Mouse (Mus musculus): ENCODE data around the gene Gm3476. TPM values are rescaled to one million over a fixed set of nuclear protein-coding genes. Genes with fewer than 3 reads are reported as not detected.
"Not testable (repeated sequence)": the region's sequence is repeated elsewhere in the genome, so short reads cannot be mapped to it uniquely, and the experiment has no call there.

The Gm3476 gene
- not detected in 2 replicates for polyA plus RNA-seq (2011; ENCODE audit: insufficient read depth, insufficient read length, low read depth, missing spikeins)

- H3K9ac ChIP-seq (ENCODE audit: low read depth, poor library complexity, severe bottlenecking); H3K36me3 ChIP-seq (ENCODE audit: control insufficient read depth, insufficient read depth, low read length, poor library complexity, severe bottlenecking); H3K27ac ChIP-seq (ENCODE audit: insufficient read depth, low read length); H3K27me3 ChIP-seq (ENCODE audit: control insufficient read depth, insufficient read depth, low read length, poor library complexity, severe bottlenecking); H3K4me3 ChIP-seq (ENCODE audit: low read depth, low read length); H3K9me3 ChIP-seq (replicated peaks; ENCODE audit: control insufficient read depth, insufficient read depth, low read length, poor library complexity, severe bottlenecking); H3K4me1 ChIP-seq (ENCODE audit: control insufficient read depth, insufficient read depth, low read length): not testable (repeated sequence)
These were observed at the start of gene Gm3476 for GRCm38 (mm10) chr14:6125707-6126106. Gm3476 (minus strand) TSS chr14:6125807.

DNA sequence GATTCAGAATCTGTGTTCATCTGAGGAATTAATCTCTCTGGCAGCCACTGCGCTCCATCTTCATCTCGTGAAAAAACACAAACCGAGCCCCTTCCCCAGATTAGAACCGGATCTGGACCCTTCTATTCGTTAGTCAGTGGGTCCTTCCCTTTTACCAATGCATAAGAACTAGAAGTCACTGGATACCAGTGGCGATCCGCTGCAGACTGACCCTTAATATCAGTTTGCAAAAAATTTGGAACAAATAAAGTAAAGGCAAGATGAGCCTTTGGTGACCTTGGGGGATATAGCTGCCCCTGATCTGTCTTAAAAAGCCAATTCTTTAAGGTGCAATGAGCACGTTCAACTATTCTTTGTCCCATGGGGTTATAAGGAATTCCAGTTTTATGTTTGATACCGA lies 37.9 kb upstream of the Gm3476 start:
- not testable (repeated sequence) for H3K4me3 ChIP-seq (ENCODE audit: low read depth, low read length); H3K27me3 ChIP-seq (ENCODE audit: control insufficient read depth, insufficient read depth, low read length, poor library complexity, severe bottlenecking); H3K9me3 ChIP-seq (replicated peaks; ENCODE audit: control insufficient read depth, insufficient read depth, low read length, poor library complexity, severe bottlenecking); H3K27ac ChIP-seq (ENCODE audit: insufficient read depth, low read length); H3K36me3 ChIP-seq (ENCODE audit: control insufficient read depth, insufficient read depth, low read length, poor library complexity, severe bottlenecking); H3K4me1 ChIP-seq (ENCODE audit: control insufficient read depth, insufficient read depth, low read length); H3K9ac ChIP-seq (ENCODE audit: low read depth, poor library complexity, severe bottlenecking)

DNA sequence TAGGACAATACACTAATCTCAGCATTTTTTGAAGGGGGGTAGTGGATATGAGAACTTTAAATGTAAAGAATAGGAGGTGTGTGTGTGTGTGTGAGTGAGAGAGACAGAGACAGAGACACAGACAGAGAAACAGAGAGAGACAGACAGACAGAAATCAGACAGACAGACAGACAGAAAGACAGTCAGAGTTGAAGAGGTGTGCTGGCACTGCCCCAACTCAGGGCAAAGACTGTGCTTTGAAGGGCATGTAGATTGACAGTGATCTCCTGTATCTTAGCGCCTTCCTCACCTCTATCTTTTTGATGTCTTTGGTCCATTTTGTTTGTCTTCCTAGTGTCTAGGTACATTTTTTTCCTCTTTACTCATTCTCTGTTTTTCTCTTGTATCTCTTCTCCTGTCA lies 35.5 kb upstream of the Gm3476 start:
- not testable (repeated sequence) for H3K27me3 ChIP-seq (ENCODE audit: control insufficient read depth, insufficient read depth, low read length, poor library complexity, severe bottlenecking); H3K9ac ChIP-seq (ENCODE audit: low read depth, poor library complexity, severe bottlenecking); H3K27ac ChIP-seq (ENCODE audit: insufficient read depth, low read length); H3K4me1 ChIP-seq (ENCODE audit: control insufficient read depth, insufficient read depth, low read length); H3K4me3 ChIP-seq (ENCODE audit: low read depth, low read length); H3K36me3 ChIP-seq (ENCODE audit: control insufficient read depth, insufficient read depth, low read length, poor library complexity, severe bottlenecking); H3K9me3 ChIP-seq (replicated peaks; ENCODE audit: control insufficient read depth, insufficient read depth, low read length, poor library complexity, severe bottlenecking)

GRCm38 (mm10) chr14:6108272-6108925 lies 17.2 kb downstream of the Gm3476 start, which contains the start of gene Gm3468:
Gm3468 (minus strand) TSS chr14:6108665.
- H3K9ac ChIP-seq (ENCODE audit: low read depth, poor library complexity, severe bottlenecking) = peak within 1 kb of the TSS; percentile 35; the same call in 1 of the 2 replicates
- H3K27me3 ChIP-seq (ENCODE audit: control insufficient read depth, insufficient read depth, low read length, poor library complexity, severe bottlenecking); H3K9me3 ChIP-seq (replicated peaks; ENCODE audit: control insufficient read depth, insufficient read depth, low read length, poor library complexity, severe bottlenecking); H3K36me3 ChIP-seq (ENCODE audit: control insufficient read depth, insufficient read depth, low read length, poor library complexity, severe bottlenecking); H3K27ac ChIP-seq (ENCODE audit: insufficient read depth, low read length); H3K4me1 ChIP-seq (ENCODE audit: control insufficient read depth, insufficient read depth, low read length): not testable (repeated sequence)
- TF ChIP-seq CTCF (IDR thresholded peaks at IDR 0.05; ENCODE audit: low read depth, low read length) = peak; percentile 27
- H3K4me3 ChIP-seq (ENCODE audit: low read depth, low read length) = peak within 1 kb of the TSS; percentile 61

DNA sequence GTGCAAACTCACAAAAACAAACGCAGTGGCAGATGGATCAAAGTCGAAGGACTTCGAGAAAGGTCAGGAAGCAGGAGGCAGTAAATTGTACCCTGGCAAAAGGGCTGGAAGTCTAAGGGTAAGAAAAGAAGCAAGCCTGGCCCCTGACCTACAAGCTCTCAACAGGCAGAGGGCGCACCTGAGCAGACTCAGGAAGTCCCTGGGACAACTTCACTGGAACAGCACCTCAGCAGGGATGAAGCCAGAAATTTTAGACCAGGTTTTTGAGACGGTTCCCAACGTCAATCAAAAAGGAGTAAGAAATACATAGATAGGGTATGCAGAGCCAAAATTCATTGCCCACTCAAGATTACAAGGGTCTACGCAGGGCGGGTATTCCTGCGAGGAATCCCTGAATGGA lies 18.1 kb downstream of the Gm3476 start:
- H3K9ac ChIP-seq (ENCODE audit: low read depth, poor library complexity, severe bottlenecking); H3K36me3 ChIP-seq (ENCODE audit: control insufficient read depth, insufficient read depth, low read length, poor library complexity, severe bottlenecking); H3K27ac ChIP-seq (ENCODE audit: insufficient read depth, low read length); H3K9me3 ChIP-seq (replicated peaks; ENCODE audit: control insufficient read depth, insufficient read depth, low read length, poor library complexity, severe bottlenecking); H3K4me3 ChIP-seq (ENCODE audit: low read depth, low read length); H3K27me3 ChIP-seq (ENCODE audit: control insufficient read depth, insufficient read depth, low read length, poor library complexity, severe bottlenecking); H3K4me1 ChIP-seq (ENCODE audit: control insufficient read depth, insufficient read depth, low read length): not testable (repeated sequence)

DNA sequence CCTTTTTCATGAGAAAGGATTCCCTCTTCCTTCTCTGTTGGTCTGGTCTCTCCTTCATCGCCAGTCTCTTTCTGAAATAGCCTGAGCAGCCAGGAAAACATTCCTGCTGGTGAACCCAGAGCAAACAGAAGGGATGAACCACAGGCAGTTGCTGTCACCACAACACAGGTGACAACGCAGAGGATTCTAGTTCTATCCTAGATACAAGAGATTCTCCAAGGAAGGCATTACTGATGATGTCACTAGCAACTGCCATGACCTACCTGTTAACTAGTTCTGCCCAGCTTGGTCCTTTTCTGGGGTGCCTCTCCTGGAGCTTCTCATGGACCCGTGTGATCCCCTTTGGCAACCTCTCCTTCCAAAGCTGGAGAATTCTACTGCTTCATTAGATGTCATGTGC lies 31.8 kb downstream of the Gm3476 start, which contains the start of gene Gm8206:
Gene Gm8206 (minus strand): TSS at position 101 of the 400 bp plus-strand sequence.
- not testable (repeated sequence) for H3K27me3 ChIP-seq (ENCODE audit: control insufficient read depth, insufficient read depth, low read length, poor library complexity, severe bottlenecking); H3K9me3 ChIP-seq (replicated peaks; ENCODE audit: control insufficient read depth, insufficient read depth, low read length, poor library complexity, severe bottlenecking); H3K9ac ChIP-seq (ENCODE audit: low read depth, poor library complexity, severe bottlenecking); H3K27ac ChIP-seq (ENCODE audit: insufficient read depth, low read length); H3K4me1 ChIP-seq (ENCODE audit: control insufficient read depth, insufficient read depth, low read length); H3K36me3 ChIP-seq (ENCODE audit: control insufficient read depth, insufficient read depth, low read length, poor library complexity, severe bottlenecking); H3K4me3 ChIP-seq (ENCODE audit: low read depth, low read length)

DNA sequence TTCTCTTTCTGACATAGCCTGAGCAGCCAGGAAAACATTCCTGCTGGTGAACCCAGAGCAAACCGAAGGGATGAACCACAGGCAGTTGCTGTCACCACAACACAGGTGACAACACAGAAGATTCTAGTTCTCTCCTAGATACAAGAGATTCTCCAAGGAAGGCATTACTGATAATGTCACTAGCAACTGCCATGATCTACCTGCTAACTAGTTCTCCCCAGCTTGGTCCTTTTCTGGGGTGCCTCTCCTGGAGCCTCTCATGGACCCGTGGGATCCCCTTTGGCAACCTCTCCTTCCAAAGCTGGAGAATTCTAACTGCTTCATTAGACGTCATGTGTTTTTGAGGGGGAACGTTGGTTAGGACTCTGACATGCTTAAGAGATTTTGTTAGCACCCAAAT lies 67.4 kb downstream of the Gm3476 start, which contains the start of gene Gm6337:
Gene Gm6337 (minus strand): TSS at position 101 of the 400 bp plus-strand sequence.
- not testable (repeated sequence) for H3K27ac ChIP-seq (ENCODE audit: insufficient read depth, low read length); H3K4me1 ChIP-seq (ENCODE audit: control insufficient read depth, insufficient read depth, low read length); H3K4me3 ChIP-seq (ENCODE audit: low read depth, low read length); H3K27me3 ChIP-seq (ENCODE audit: control insufficient read depth, insufficient read depth, low read length, poor library complexity, severe bottlenecking); H3K36me3 ChIP-seq (ENCODE audit: control insufficient read depth, insufficient read depth, low read length, poor library complexity, severe bottlenecking); H3K9me3 ChIP-seq (replicated peaks; ENCODE audit: control insufficient read depth, insufficient read depth, low read length, poor library complexity, severe bottlenecking); H3K9ac ChIP-seq (ENCODE audit: low read depth, poor library complexity, severe bottlenecking)

Other genes with a start within 250 kb of the Gm3476 start
- 0.93 TPM in 1 of 2 replicates, not detected in the other for gene Gm8237, start 245.4 kb downstream of the Gm3476 start, polyA plus RNA-seq (2011; ENCODE audit: insufficient read depth, insufficient read length, low read depth, missing spikeins)
- 0.36 TPM in 1 of 2 replicates, not detected in the other for gene Gm3248, start 164.1 kb downstream of the Gm3476 start, polyA plus RNA-seq (2011; ENCODE audit: insufficient read depth, insufficient read length, low read depth, missing spikeins)
- gene Gm3453, start 146.7 kb downstream of the Gm3476 start, polyA plus RNA-seq (2011; ENCODE audit: insufficient read depth, insufficient read length, low read depth, missing spikeins) = not detected in 2 replicates
- not detected in 2 replicates for gene Gm6337, start 67.5 kb downstream of the Gm3476 start, polyA plus RNA-seq (2011; ENCODE audit: insufficient read depth, insufficient read length, low read depth, missing spikeins)
- gene Gm8206, start 31.9 kb downstream of the Gm3476 start, polyA plus RNA-seq (2011; ENCODE audit: insufficient read depth, insufficient read length, low read depth, missing spikeins) = 0.90 and 2.8 TPM in 2 replicates
- gene Gm3468, start 17.1 kb downstream of the Gm3476 start, polyA plus RNA-seq (2011; ENCODE audit: insufficient read depth, insufficient read length, low read depth, missing spikeins) = 1.0 and 1.4 TPM in 2 replicates
- gene Gm21560, start 93.5 kb upstream of the Gm3476 start, polyA plus RNA-seq (2011; ENCODE audit: insufficient read depth, insufficient read length, low read depth, missing spikeins) = not detected in 2 replicates
- 0.64 and 1.7 TPM in 2 replicates for gene Gm3411, start 161.4 kb upstream of the Gm3476 start, polyA plus RNA-seq (2011; ENCODE audit: insufficient read depth, insufficient read length, low read depth, missing spikeins)
- gene Gm21103, start 179.0 kb upstream of the Gm3476 start, polyA plus RNA-seq (2011; ENCODE audit: insufficient read depth, insufficient read length, low read depth, missing spikeins) = not detected in 2 replicates
- not detected in 2 replicates for gene Gm3618, start 217.9 kb upstream of the Gm3476 start, polyA plus RNA-seq (2011; ENCODE audit: insufficient read depth, insufficient read length, low read depth, missing spikeins)